Mouse (Mus musculus) left cerebral cortex, adult 11 months (tissue): ENCODE data around the gene 4931428F04Rik.
"Not testable (repeated sequence)": the region's sequence is repeated elsewhere in the genome, so short reads cannot be mapped to it uniquely, and the experiment has no call there.

Source experiments
- DNase-seq: peaks from one replicate; pipeline ENCODE4 v3.0.0; 2022; ENCODE audit warnings: low spot score

4931428F04Rik gene

GRCm38 (mm10) chr8:105307670-105308069, 18.0 kb upstream of the 4931428F04Rik start:
- no peak for DNase-seq

- DNase-seq = no peak
These were observed 16.6 kb upstream of the 4931428F04Rik start for GRCm38 (mm10) chr8:105306146-105306691.

- no peak for DNase-seq
These were observed 15.8 kb upstream of the 4931428F04Rik start, which contains the start of gene Elmo3 for GRCm38 (mm10) chr8:105305211-105306145. TSS of gene Elmo3 (plus strand) at chr8:105305601.

- DNase-seq = no peak
These were observed 14.9 kb upstream of the 4931428F04Rik start for GRCm38 (mm10) chr8:105304325-105305210.

GRCm38 (mm10) chr8:105303874-105304273, 14.2 kb upstream of the 4931428F04Rik start:
- DNase-seq = no peak

- no peak for DNase-seq
These were observed 13.7 kb upstream of the 4931428F04Rik start for GRCm38 (mm10) chr8:105303396-105303795.

- no peak for DNase-seq
These were observed 10.3 kb upstream of the 4931428F04Rik start for GRCm38 (mm10) chr8:105299962-105300361.

GRCm38 (mm10) chr8:105298351-105299252, 8.9 kb upstream of the 4931428F04Rik start:
- no peak for DNase-seq

GRCm38 (mm10) chr8:105297511-105298192, 8.0 kb upstream of the 4931428F04Rik start, which contains the start of gene E2f4:
TSS of gene E2f4 (plus strand) at chr8:105297663.
- peak; percentile 82 for DNase-seq

- no peak for DNase-seq
These were observed 6.4 kb upstream of the 4931428F04Rik start, which contains the start of gene Exoc3l for GRCm38 (mm10) chr8:105295895-105296573. TSS of gene Exoc3l (minus strand) at chr8:105296101.

- DNase-seq = no peak
These were observed 5.6 kb upstream of the 4931428F04Rik start for GRCm38 (mm10) chr8:105295256-105295655.

- no peak for DNase-seq
These were observed 5.1 kb upstream of the 4931428F04Rik start for GRCm38 (mm10) chr8:105294776-105295175.

GRCm38 (mm10) chr8:105293405-105293804, 3.7 kb upstream of the 4931428F04Rik start:
- no peak for DNase-seq

- DNase-seq = no peak
These were observed 2.8 kb upstream of the 4931428F04Rik start for GRCm38 (mm10) chr8:105292471-105292870.

GRCm38 (mm10) chr8:105291802-105292201, 2.1 kb upstream of the 4931428F04Rik start:
- DNase-seq = not testable (repeated sequence)

- DNase-seq = not testable (repeated sequence)
These were observed 1.7 kb upstream of the 4931428F04Rik start for GRCm38 (mm10) chr8:105291364-105291763.

GRCm38 (mm10) chr8:105290554-105291314, 1.1 kb upstream of the 4931428F04Rik start:
- DNase-seq = no peak

- DNase-seq = peak; percentile 92
These were observed 519 bp downstream of the 4931428F04Rik start for GRCm38 (mm10) chr8:105288958-105289732.
